Mouse (Mus musculus): ENCODE measurements around the gene Olfr1351.
"Not testable (repeated sequence)": the region's sequence is repeated elsewhere in the genome, so short reads cannot be mapped to it uniquely, and the experiment has no call there.

DNA sequence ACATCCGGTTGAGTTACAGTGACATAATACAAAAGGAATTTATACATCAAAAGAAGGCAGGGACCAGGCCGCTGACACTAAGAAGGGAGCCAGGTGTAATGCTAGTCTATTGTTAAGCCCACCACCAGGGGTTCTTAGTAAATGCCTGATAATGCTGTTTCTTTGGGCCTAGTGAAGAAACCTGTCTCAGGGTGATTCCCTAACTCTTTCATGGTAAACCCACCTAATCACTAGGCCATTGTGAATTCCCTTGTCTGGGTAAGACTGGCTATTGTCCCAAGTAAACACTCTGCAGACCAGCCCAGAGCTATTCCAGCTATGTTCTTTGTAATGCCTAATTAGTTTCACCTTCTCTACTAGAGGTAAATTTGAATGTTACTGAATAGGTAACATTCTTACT lies 30.2 kb downstream of the Olfr1351 start:
- TF ChIP-seq USF1 (IDR thresholded peaks at IDR 0.05; ENCODE audit: low read depth); CTCF (IDR thresholded peaks at IDR 0.05; ENCODE audit: control insufficient read depth, insufficient read depth, insufficient read length); MAX (IDR thresholded peaks at IDR 0.05): not testable (repeated sequence)
